Mouse (Mus musculus): ENCODE measurements at regions not wholly inside any gene's neighbourhood (a gene's known extent, or its start where the extent isn't known, plus 50 kb on each side); places are given as distances from the start of the nearest gene placed in this dataset.

- DNase-seq: no peak
These were observed 152.1 kb upstream of the Jmjd1c start for GRCm38 (mm10) chr10:66943875-66944274.

GRCm38 (mm10) chr10:66946161-66946560 lies 149.8 kb upstream of the Jmjd1c start:
- no peak for DNase-seq

- DNase-seq: no peak
These were observed 147.6 kb upstream of the Jmjd1c start for GRCm38 (mm10) chr10:66948329-66948728.

GRCm38 (mm10) chr10:66950441-66950840 lies 145.5 kb upstream of the Jmjd1c start:
- no peak for DNase-seq

GRCm38 (mm10) chr10:66951231-66951822 lies 144.6 kb upstream of the Jmjd1c start:
- DNase-seq: no peak

- no peak for DNase-seq
These were observed 144.0 kb upstream of the Jmjd1c start for GRCm38 (mm10) chr10:66951935-66952334.

GRCm38 (mm10) chr10:66953248-66953975 lies 142.5 kb upstream of the Jmjd1c start:
- DNase-seq: no peak

GRCm38 (mm10) chr10:66953976-66954505 lies 141.9 kb upstream of the Jmjd1c start:
- DNase-seq: no peak

- DNase-seq: no peak
These were observed 140.5 kb upstream of the Jmjd1c start for GRCm38 (mm10) chr10:66955430-66955829.

GRCm38 (mm10) chr10:66956619-66957018 lies 139.3 kb upstream of the Jmjd1c start:
- DNase-seq: no peak

GRCm38 (mm10) chr10:66957373-66957772 lies 138.6 kb upstream of the Jmjd1c start:
- DNase-seq: no peak

Data from right cerebral cortex, postnatal 4 days (tissue).